Mouse (Mus musculus) cerebellum, postnatal 14 days (tissue): ENCODE data around the gene Cpne8.

ENCODE experiments used
- DNase-seq, 2 experiments: peaks; one replicate each; pipeline ENCODE4 v3.0.0; 2021; ENCODE audit warnings: mixed read lengths in 2 of 2

The Cpne8 gene

GRCm38 (mm10) chr15:90678985-90679759 lies at the start of gene Cpne8:
Gene Cpne8 (minus strand): TSS chr15:90679432.
- peak; percentile 51 to 61 for DNase-seq

GRCm38 (mm10) chr15:90717717-90718116 lies 38.5 kb upstream of the Cpne8 start:
- DNase-seq: no peak

- DNase-seq: no peak
Observed at GRCm38 (mm10) chr15:90709296-90709695, 30.1 kb upstream of the Cpne8 start.

GRCm38 (mm10) chr15:90704314-90704713 lies 25.1 kb upstream of the Cpne8 start:
- no peak for DNase-seq

GRCm38 (mm10) chr15:90703502-90704232 lies 24.4 kb upstream of the Cpne8 start:
- no peak for DNase-seq

- DNase-seq: no peak
Observed at GRCm38 (mm10) chr15:90686770-90687169, 7.5 kb upstream of the Cpne8 start.

GRCm38 (mm10) chr15:90679760-90680579 lies 738 bp upstream of the Cpne8 start:
- DNase-seq: peak; percentile 79 to 84

- DNase-seq: peak; percentile 10 to 21
Observed at GRCm38 (mm10) chr15:90678488-90678887, 744 bp downstream of the Cpne8 start.

- no peak for DNase-seq
Observed at GRCm38 (mm10) chr15:90669494-90669893, 9.7 kb downstream of the Cpne8 start.

GRCm38 (mm10) chr15:90666893-90667292 lies 12.3 kb downstream of the Cpne8 start:
- no peak for DNase-seq

- DNase-seq: no peak
Observed at GRCm38 (mm10) chr15:90664615-90665014, 14.6 kb downstream of the Cpne8 start.

GRCm38 (mm10) chr15:90663631-90664030 lies 15.6 kb downstream of the Cpne8 start:
- no peak for DNase-seq

- DNase-seq: no peak
Observed at GRCm38 (mm10) chr15:90660723-90661122, 18.5 kb downstream of the Cpne8 start.

- no peak for DNase-seq
Observed at GRCm38 (mm10) chr15:90658053-90658452, 21.2 kb downstream of the Cpne8 start.

- DNase-seq: peak in 1 of 2 experiments; percentile 3
Observed at GRCm38 (mm10) chr15:90656521-90656920, 22.7 kb downstream of the Cpne8 start.

GRCm38 (mm10) chr15:90647011-90647577 lies 32.1 kb downstream of the Cpne8 start:
- DNase-seq: no peak

GRCm38 (mm10) chr15:90646326-90646725 lies 32.9 kb downstream of the Cpne8 start:
- no peak for DNase-seq

- DNase-seq: no peak
Observed at GRCm38 (mm10) chr15:90645828-90646227, 33.4 kb downstream of the Cpne8 start.

GRCm38 (mm10) chr15:90624201-90624600 lies 55.0 kb downstream of the Cpne8 start:
- no peak for DNase-seq

GRCm38 (mm10) chr15:90622005-90622404 lies 57.2 kb downstream of the Cpne8 start:
- DNase-seq: no peak

- no peak for DNase-seq
Observed at GRCm38 (mm10) chr15:90619736-90620135, 59.5 kb downstream of the Cpne8 start.

- DNase-seq: peak in 1 of 2 experiments; percentile 3
Observed at GRCm38 (mm10) chr15:90616116-90616798, 63.0 kb downstream of the Cpne8 start.
